Mouse (Mus musculus) stomach, embryonic 16.5 days (tissue): ENCODE measurements around the gene Igfbpl1. TPM values are rescaled to one million over a fixed set of nuclear protein-coding genes. Genes with fewer than 3 reads are reported as not detected.

ENCODE experiments used
- polyA plus RNA-seq: library from polyadenylated mRNA; unstranded; fragments of >200 nt; fragmentation: Nextera tagmentation; extraction: Ambion mirVana; gene quantifications from 2 replicates; pipeline ENCODE4 v1.2.1, GENCODE M21; 2015

The Igfbpl1 gene
- polyA plus RNA-seq, 1 experiment from 2014 or later: 0.46 TPM

Other genes starting within 250 kb of the Igfbpl1 start
- 77.6 and 95.3 TPM in 2 replicates for gene Aldh1b1, start 27.9 kb downstream of the Igfbpl1 start, polyA plus RNA-seq
- gene Stra6l, start 21.7 kb upstream of the Igfbpl1 start, polyA plus RNA-seq: 0.99 and 1.3 TPM in 2 replicates
- gene Ccdc180, start 63.4 kb upstream of the Igfbpl1 start, polyA plus RNA-seq: 0.22 and 0.28 TPM in 2 replicates
- 22.6 and 24.5 TPM in 2 replicates for gene Tdrd7, start 138.4 kb upstream of the Igfbpl1 start, polyA plus RNA-seq
- 5.5 and 16.2 TPM in 2 replicates for gene Tmod1, start 212.0 kb upstream of the Igfbpl1 start, polyA plus RNA-seq